Comparison of ENCODE assay signal across 30 mouse cellular contexts in genomic region chr15:64481226-64481625, GRCm38 (mm10).
"Had no signal": no experiment of that assay in that cellular context is flagged by ENCODE, and none has a peak within 500 bp of the region (broad histone marks: within the 10 kb centered on the region; RNA-seq: fewer than 3 reads in every experiment).

No protein-coding gene starts in this region.

- H3K27ac ChIP-seq: heart, embryonic 10.5 days; heart, embryonic 13.5 days; heart, embryonic 15.5 days; hindbrain, embryonic 10.5 days; hindbrain, embryonic 12.5 days; hindbrain, embryonic 13.5 days; hindbrain, embryonic 14.5 days; hindbrain, embryonic 15.5 days; hindbrain, postnatal 0 days; intestine, embryonic 15.5 days; kidney, embryonic 15.5 days; kidney, postnatal 0 days; layer of hippocampus, adult 2 months had no signal

- H3K27me3 ChIP-seq: heart, embryonic 12.5 days; heart, embryonic 13.5 days; heart, embryonic 15.5 days; hindbrain, embryonic 12.5 days; hindbrain, embryonic 13.5 days; hindbrain, embryonic 15.5 days; intestine, embryonic 15.5 days; kidney, embryonic 15.5 days had no signal

- H3K4me1 ChIP-seq: heart, embryonic 10.5 days; hindbrain, embryonic 15.5 days; intestine, embryonic 15.5 days; kidney, embryonic 15.5 days had no signal

- DNase-seq: heart, postnatal 10 days; heart, postnatal 14 days; heart, postnatal 36 days; heart, postnatal 4 days; kidney, adult 11 months; kidney, adult 18-20 months; kidney, adult 2 months; kidney, adult 8-10 months; kidney, adult 9 months; kidney, postnatal 10 days; kidney, postnatal 14 days; kidney, postnatal 25 days; kidney, postnatal 36 days; kidney, postnatal 4 days; layer of hippocampus, adult 9-11 months; layer of hippocampus, postnatal 36 days had no signal

- H3K36me3 ChIP-seq: heart, embryonic 10.5 days; heart, embryonic 12.5 days; heart, embryonic 13.5 days; heart, embryonic 15.5 days; hindbrain, embryonic 10.5 days; hindbrain, embryonic 12.5 days; hindbrain, embryonic 13.5 days; hindbrain, embryonic 15.5 days; intestine, embryonic 15.5 days; kidney, embryonic 15.5 days had no signal

- H3K4me3 ChIP-seq: heart, embryonic 10.5 days; heart, embryonic 12.5 days; heart, embryonic 13.5 days; heart, embryonic 15.5 days; hindbrain, embryonic 10.5 days; hindbrain, embryonic 12.5 days; hindbrain, embryonic 13.5 days; hindbrain, embryonic 15.5 days; intestine, embryonic 15.5 days; kidney, embryonic 15.5 days; layer of hippocampus, adult 2 months had no signal

- H3K9ac ChIP-seq: heart, embryonic 12.5 days; heart, embryonic 13.5 days; heart, embryonic 15.5 days; hindbrain, embryonic 12.5 days; hindbrain, embryonic 13.5 days; hindbrain, embryonic 14.5 days; hindbrain, embryonic 15.5 days; intestine, embryonic 15.5 days; kidney, embryonic 15.5 days had no signal
